Mouse (Mus musculus): ENCODE results near the gene Tcl1b5.
"Not testable (repeated sequence)": the region's sequence is repeated elsewhere in the genome, so short reads cannot be mapped to it uniquely, and the experiment has no call there.

Tcl1b5 gene

GRCm38 (mm10) chr12:105176044-105176443, at the start of gene Tcl1b5:
Tcl1b5 (plus strand) TSS chr12:105176344.
- not testable (repeated sequence) for DNase-seq (ENCODE audit: low read depth, low spot score)

GRCm38 (mm10) chr12:105126516-105126915, 49.6 kb upstream of the Tcl1b5 start:
- no peak for DNase-seq (ENCODE audit: low read depth, low spot score)

DNA sequence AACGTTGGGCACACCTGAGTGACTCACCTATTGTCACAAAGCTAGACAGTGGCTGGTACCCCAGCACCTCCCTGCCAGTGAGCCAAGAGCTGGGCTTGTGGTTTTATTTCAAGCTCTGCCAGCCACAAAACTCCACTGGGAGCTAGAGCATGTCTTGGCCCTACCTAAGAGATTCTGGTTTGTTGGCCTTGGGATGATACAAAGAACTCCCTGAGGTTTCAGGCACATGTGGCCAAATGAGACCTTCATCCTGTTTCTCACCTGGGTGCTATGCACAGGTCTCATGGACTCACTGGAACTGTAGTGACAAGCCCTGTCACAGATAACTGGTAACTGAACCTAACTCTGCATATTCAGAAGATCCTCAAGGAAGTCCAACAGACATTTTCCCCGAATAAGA, 48.5 kb upstream of the Tcl1b5 start:
- no peak for DNase-seq (ENCODE audit: low read depth, low spot score)

DNA sequence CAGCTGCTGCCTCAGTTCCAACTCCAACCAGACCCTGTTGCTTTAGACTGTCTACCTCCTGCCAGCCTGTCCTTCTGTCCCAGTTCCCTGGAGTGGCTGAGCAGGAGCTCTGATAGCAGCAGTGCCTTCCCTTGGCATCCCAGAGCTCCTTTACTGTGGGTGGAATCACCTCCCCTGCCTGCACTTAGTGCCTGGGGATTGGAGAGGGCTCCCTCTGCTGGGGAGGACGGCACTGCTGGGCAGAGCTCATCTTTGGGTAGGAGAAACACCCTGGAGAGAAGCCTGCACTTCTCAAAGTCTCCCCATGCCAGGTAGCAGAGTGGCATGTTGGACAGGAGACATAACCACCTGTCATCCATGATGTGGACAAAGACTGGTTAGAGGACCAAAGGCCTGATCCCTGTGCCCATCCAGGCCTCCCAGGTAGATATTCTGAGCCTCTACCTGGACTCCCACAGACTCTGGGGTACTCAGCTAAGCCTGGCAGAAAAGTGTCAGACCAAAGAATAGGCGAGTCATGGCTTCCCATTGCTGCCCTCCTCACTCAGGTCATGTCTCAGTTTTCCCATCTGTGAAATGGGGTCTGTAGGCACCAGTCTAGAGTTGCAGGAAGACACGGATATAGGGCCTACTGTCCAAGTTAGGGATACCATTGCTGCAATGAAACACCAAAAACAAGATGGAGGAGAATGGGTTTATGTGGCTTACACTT, 46.5 kb upstream of the Tcl1b5 start:
- not testable (repeated sequence) for DNase-seq (ENCODE audit: low read depth, low spot score)

DNA sequence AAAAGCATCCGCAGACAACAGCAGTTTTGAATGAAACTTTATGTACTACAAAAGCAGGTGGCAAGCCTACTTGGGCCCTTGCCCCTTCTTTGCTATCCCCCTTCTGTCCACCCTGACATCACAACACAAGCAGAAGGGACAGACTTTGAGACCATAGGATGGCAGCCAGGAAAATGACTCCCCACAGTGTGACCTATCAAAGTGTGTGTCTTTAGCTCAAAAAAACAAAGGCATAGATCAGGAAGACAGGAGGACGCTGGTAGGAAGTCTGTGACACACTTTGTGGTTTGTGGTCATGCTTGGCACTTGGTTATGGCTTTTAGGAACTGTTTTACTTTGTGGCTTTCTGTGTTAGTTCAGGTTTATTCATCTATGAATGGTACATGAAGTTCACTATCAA, 42.0 kb upstream of the Tcl1b5 start:
- DNase-seq (ENCODE audit: low read depth, low spot score): not testable (repeated sequence)

- DNase-seq (ENCODE audit: low read depth, low spot score): not testable (repeated sequence)
Observed at GRCm38 (mm10) chr12:105134826-105135225, 41.3 kb upstream of the Tcl1b5 start.

GRCm38 (mm10) chr12:105137729-105138128, 38.4 kb upstream of the Tcl1b5 start:
- not testable (repeated sequence) for DNase-seq (ENCODE audit: low read depth, low spot score)

GRCm38 (mm10) chr12:105143096-105143495, 33.0 kb upstream of the Tcl1b5 start:
- DNase-seq (ENCODE audit: low read depth, low spot score): no peak

DNA sequence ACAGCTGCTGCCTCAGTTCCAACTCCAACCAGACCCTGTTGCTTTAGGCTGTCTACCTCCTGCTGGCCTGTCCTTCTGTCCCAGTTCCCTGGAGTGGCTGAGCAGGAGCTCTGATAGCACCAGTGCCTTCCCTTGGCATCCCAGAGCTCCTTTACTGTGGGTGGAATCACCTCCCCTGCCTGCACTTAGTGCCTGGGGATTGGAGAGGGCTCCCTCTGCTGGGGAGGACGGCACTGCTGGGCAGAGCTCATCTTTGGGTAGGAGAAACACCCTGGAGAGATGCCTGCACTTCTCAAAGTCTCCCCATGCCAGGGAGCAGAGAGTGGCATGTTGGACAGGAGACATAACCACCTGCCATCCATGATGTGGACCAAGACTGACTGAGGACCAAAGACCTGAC, 31.2 kb upstream of the Tcl1b5 start:
- not testable (repeated sequence) for DNase-seq (ENCODE audit: low read depth, low spot score)

GRCm38 (mm10) chr12:105145714-105146113, 30.4 kb upstream of the Tcl1b5 start, which contains the start of gene Tcl1b2:
Tcl1b2 (plus strand) TSS chr12:105146014.
- no peak for DNase-seq (ENCODE audit: low read depth, low spot score)

- DNase-seq (ENCODE audit: low read depth, low spot score): not testable (repeated sequence)
Observed at GRCm38 (mm10) chr12:105155286-105155685, 20.9 kb upstream of the Tcl1b5 start.

- DNase-seq (ENCODE audit: low read depth, low spot score): no peak
Observed at GRCm38 (mm10) chr12:105158842-105159241, 17.3 kb upstream of the Tcl1b5 start.

DNA sequence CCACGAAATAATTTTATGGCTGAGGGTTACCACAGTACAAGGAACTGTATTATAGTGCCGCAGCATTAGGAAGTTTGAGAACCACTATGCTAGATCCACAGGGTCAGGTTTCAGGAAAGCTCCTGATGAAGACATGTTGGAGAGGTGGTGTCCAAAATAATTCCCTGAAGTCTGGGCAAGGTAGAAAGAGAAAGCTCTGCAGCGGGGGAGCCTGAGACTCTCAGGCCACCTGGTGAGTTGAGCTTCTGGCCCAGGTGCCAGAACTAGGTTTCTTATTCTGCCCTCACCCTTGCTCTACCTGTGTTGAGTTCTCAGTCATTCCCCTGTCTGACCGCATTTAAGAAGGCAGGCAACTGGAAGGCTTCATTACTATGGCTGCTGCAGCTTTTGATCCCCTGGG, 16.8 kb upstream of the Tcl1b5 start, which contains the start of gene Tcl1b1:
Gene Tcl1b1, plus strand, starts transcription at position 301 of the 400 bp plus-strand sequence.
- no peak for DNase-seq (ENCODE audit: low read depth, low spot score)

DNA sequence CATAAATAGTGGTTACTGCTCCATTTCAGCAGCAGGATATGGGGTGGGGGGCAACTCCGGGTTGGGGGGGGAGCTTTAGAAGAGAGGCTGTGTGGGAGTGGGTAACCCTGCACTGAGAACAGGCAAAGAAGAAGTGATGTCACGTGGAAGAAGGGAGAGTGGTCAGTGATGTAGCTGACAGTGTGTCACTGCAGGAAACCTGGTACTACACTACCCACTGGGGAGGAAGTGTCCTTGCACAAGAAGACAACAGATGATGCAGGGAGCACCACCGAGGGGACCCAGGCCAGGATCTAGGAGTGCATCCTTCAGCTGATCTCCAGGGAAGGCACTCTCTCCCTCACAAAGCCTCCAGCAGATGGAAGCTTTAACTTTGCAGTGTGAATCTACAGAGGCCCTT, 9.4 kb upstream of the Tcl1b5 start:
- no peak for DNase-seq (ENCODE audit: low read depth, low spot score)

DNA sequence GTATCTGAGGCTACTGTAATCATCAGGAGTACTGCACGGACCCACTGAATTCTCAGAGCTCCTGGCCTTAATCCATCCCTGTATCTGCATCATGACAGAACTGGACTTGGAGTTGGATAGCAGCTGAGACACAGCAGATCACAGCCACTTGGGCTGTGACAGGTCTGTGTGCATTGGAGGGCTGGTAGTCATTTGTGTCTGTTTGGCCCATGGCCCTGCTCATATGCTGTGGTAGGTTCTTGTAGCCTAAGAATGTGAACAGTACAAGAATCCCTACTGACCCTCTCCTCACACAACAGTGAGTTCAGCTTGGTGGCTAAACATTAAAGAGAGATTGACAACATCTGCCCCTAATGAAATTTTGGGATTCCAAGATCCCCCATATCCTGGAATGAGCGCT, 2.8 kb upstream of the Tcl1b5 start:
- DNase-seq (ENCODE audit: low read depth, low spot score): no peak

DNA sequence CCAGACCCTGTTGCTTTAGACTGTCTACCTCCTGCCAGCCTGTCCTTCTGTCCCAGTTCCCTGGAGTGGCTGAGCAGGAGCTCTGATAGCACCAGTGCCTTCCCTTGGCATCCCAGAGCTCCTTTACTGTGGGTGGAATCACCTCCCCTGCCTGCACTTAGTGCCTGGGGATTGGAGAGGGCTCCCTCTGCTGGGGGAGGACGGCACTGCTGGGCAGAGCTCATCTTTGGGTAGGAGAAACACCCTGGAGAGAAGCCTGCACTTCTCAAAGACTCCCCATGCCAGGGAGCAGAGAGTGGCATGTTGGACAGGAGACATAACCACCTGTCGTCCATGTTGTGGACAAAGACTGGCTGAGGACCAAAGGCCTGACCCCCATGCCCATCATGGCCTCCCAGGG, 1.8 kb upstream of the Tcl1b5 start:
- not testable (repeated sequence) for DNase-seq (ENCODE audit: low read depth, low spot score)

DNA sequence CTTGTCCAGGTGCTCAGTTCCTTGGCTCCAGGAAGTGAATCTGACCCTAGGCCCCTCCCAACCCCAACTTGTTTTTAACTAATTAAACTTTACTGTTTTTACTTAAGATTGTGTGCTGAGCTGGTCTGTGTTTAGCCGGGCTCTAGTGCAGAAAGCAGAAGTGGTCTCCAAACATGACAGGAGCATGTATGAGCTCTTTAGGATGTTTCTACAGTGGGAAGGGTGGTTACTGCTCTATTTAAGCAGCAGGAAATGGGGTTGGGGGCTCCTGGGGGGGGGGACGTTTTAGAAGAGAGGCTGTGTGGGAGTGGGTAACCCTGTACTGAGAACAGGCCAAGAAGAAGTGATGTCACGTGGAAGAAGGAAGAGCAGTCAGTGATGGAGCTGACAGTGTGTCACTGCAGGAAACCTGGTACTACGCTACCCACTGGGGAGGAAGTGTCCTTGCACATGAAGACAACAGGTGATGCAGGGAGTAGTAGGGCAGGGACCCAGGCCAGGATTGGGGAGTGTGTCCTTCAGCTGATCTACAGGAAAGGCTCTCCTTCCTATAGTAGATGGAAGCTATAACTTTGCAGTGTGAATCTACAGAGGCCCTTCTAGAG, 5.0 kb downstream of the Tcl1b5 start:
- DNase-seq (ENCODE audit: low read depth, low spot score): not testable (repeated sequence)

GRCm38 (mm10) chr12:105188980-105189379, 12.8 kb downstream of the Tcl1b5 start:
- DNase-seq (ENCODE audit: low read depth, low spot score): not testable (repeated sequence)

- DNase-seq (ENCODE audit: low read depth, low spot score): not testable (repeated sequence)
Observed at GRCm38 (mm10) chr12:105190743-105191142, 14.6 kb downstream of the Tcl1b5 start, which contains the start of gene Tcl1b3. Tcl1b3 (plus strand) TSS chr12:105191043.

GRCm38 (mm10) chr12:105199684-105200497, 23.7 kb downstream of the Tcl1b5 start:
- not testable (repeated sequence) for DNase-seq (ENCODE audit: low read depth, low spot score)

DNA sequence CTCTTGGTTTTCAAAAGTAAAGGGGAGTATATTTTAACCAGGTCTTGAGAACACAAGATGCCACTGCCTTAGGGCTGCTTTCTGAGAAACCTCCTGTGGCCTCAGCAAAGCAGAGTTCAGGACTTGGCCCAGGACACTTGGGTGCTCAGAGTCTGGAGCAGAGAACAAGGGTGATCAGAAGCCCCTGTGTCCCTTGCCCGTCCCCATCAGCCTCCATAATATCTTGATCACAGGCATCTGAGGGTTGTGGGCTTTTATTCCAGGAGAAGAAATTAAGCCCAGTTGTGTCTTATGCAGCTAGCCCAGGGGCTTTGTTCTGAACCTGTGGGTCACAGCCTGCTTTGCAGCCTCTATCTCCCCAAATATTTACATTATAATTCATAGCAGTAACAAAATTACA, 25.5 kb downstream of the Tcl1b5 start, which contains the start of gene Tcl1b4:
Gene Tcl1b4, plus strand, starts transcription at position 301 of the 400 bp plus-strand sequence.
- not testable (repeated sequence) for DNase-seq (ENCODE audit: low read depth, low spot score)

DNA sequence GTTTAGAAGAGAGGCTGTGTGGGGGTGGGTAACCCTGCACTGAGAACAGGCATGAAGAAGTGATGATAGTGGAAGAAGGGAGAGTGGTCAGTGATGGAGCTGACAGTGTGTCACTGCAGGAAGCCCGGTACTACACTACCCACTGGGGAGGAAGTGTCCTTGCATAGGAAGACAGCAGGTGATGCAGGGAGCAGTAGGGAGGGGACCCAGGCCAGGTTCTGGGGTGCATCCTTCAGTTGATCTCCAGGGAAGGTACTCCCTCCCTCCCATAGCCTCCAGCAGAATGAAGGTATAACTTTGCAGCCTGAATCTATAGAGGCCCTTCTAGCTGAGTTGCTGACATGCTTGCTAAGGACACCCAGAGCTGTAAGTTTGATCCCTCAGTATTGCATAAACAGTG, 30.9 kb downstream of the Tcl1b5 start:
- no peak for DNase-seq (ENCODE audit: low read depth, low spot score)

All from retina, postnatal 7 days (tissue).